Mouse (Mus musculus): Measurements from ENCODE around the gene Hnrnpr.

DNA sequence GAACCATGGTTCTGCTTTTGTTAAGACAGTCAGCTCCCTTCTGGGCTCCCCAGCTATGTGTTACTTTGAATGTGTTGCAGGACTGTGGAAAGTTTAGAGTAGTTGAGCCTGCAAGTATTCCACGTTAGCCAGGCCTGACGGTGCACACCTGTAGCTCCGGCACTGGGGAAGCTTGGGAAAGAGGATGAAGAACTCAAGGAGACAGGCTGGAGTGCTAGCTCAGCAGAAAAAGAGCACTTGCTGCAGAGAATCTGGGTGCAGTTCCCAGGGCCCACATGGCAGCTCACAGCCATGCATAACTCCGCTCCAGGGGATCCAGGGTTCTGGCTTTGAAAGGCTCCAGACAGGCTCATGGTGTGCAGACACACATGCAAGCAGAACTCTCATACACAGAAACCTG, 46.7 kb downstream of the Hnrnpr start:
- TF ChIP-seq CHD2 (IDR thresholded peaks at IDR 0.05; ENCODE audit: low read depth, low read length): no peak
- no peak for TF ChIP-seq ZNF384 (IDR thresholded peaks at IDR 0.05; ENCODE audit: low read depth, low read length)
